ENCODE assay signal across 8 mouse cellular contexts in genomic region chr12:31950659-31951031, GRCm38 (mm10). TPM values are rescaled to one million over a fixed set of nuclear protein-coding genes. Genes with fewer than 3 reads are reported as not detected.
DNase-seq lines count a peak whose midpoint lies in the region; ATAC-seq lines count a peak whose summit lies in the region.

No protein-coding gene starts in this region.

- intact Hi-C loops in gastrocnemius, postnatal 14 days (cut with DNase I; ENCODE audit: low total_unique reads) = no loop called here

- WGBS in limb, embryonic 12.5 days = 9% methylated on average over 9 of the region's 9 CpGs
- 2% methylated on average over 9 of the region's 9 CpGs for WGBS in stomach, embryonic 15.5 days

- peak overlapping the region; percentile 64 for H3K4me2 ChIP-seq in limb, embryonic 12.5 days
- peak overlapping the region; percentile 79 for H3K4me2 ChIP-seq in stomach, embryonic 15.5 days

- no peak for ATAC-seq in limb, embryonic 12.5 days (ENCODE audit: insufficient number of reproducible peaks, insufficient read depth, low FRiP score, low TSS enrichment, low read depth)
- ATAC-seq in stomach, embryonic 15.5 days (ENCODE audit: insufficient read depth, low FRiP score, low read depth) = no peak

- no peaks in the 10 kb centered on the region for H3K27me3 ChIP-seq in limb, embryonic 12.5 days
- H3K27me3 ChIP-seq in stomach, embryonic 15.5 days (replicated peaks) = no peaks in the 10 kb centered on the region

- H3K36me3 ChIP-seq in limb, embryonic 12.5 days = no peaks in the 10 kb centered on the region
- H3K36me3 ChIP-seq in stomach, embryonic 15.5 days = no peaks in the 10 kb centered on the region

- H3K9ac ChIP-seq in limb, embryonic 12.5 days (replicated peaks) = peak overlapping the region; percentile 44; the same call in 1 of the 2 replicates
- peak overlapping the region; percentile 41; the same call in 1 of the 2 replicates for H3K9ac ChIP-seq in stomach, embryonic 15.5 days

- H3K27ac ChIP-seq in limb, embryonic 12.5 days = peak overlapping the region; percentile 78
- peak overlapping the region; percentile 85 for H3K27ac ChIP-seq in stomach, embryonic 15.5 days

- 0 out of 2 replicates have a peak, but pooled peaks cover 2% of the 10 kb centered on the region for H3K4me1 ChIP-seq in limb, embryonic 12.5 days (replicated peaks)
- H3K4me1 ChIP-seq in stomach, embryonic 15.5 days = no peaks in the 10 kb centered on the region

- no peaks in the 10 kb centered on the region for H3K9me3 ChIP-seq in limb, embryonic 12.5 days
- H3K9me3 ChIP-seq in stomach, embryonic 15.5 days = no peaks in the 10 kb centered on the region

- H3K4me3 ChIP-seq in limb, embryonic 12.5 days (replicated peaks) = peak overlapping the region; percentile 47
- peak overlapping the region; percentile 46 for H3K4me3 ChIP-seq in stomach, embryonic 15.5 days (replicated peaks)

- DNase-seq in gastrocnemius, postnatal 14 days = peak; percentile 80
- no peak for DNase-seq in gastrocnemius, adult 8-10 months (ENCODE audit: low spot score in 2 of 2)
- DNase-seq in urinary bladder, postnatal 25 days (ENCODE audit: low spot score) = peak; percentile 66
- DNase-seq in urinary bladder, postnatal 36 days (ENCODE audit: low spot score in 2 of 2) = no peak
- DNase-seq in cerebellum, postnatal 25 days = no peak
- DNase-seq in layer of hippocampus, adult 11-12 months (ENCODE audit: low spot score) = no peak

RNA-seq across cellular contexts. Expression of gene Hbp1, which starts 0.3 kb away (rescaled TPM):
- 10 to 100 TPM; 53.1 to 61.6 TPM for total RNA-seq in gastrocnemius, postnatal 14 days (2021)
- 10 to 100 TPM; 65.3 to 78.0 (median 69.0) TPM for total RNA-seq in gastrocnemius, adult 8-10 months (2022)
- 133 and 134 TPM in 2 replicates for polyA plus RNA-seq in limb, embryonic 12.5 days (2016; fragmentation: Nextera tagmentation; extraction: Ambion mirVana)
- polyA plus RNA-seq in stomach, embryonic 15.5 days (2015; fragmentation: Nextera tagmentation; extraction: Ambion mirVana) = 97.8 and 99.6 TPM in 2 replicates

Comparison
In these comparisons a context has a peak if more than half of its experiments do, and no peak if none do; other contexts are left out.
1. DNase-seq: peak in gastrocnemius, postnatal 14 days (single experiment) and urinary bladder, postnatal 25 days (single experiment); none in gastrocnemius, adult 8-10 months (0 of 2), urinary bladder, postnatal 36 days (0 of 2), cerebellum, postnatal 25 days (0 of 2) and layer of hippocampus, adult 11-12 months (single experiment).